Mouse (Mus musculus) forebrain, postnatal 0 days (tissue): ENCODE data around the gene Ahcyl1. TPM values are rescaled to one million over a fixed set of nuclear protein-coding genes. Genes with fewer than 3 reads are reported as not detected.

Experiments used
- ATAC-seq: fragments of 200-750 bp; cut with Nextera tagmentation; 2 replicates; pipeline ENCODE4 v1.8.0; 2017; ENCODE audit warnings: mild to moderate bottlenecking, moderate library complexity
- DNase-seq: peaks from one replicate; pipeline ENCODE4 v3.0.0-alpha.2; 2015
- H3K27ac ChIP-seq: fragments of 300-500 bp; sonication (generic); 2 replicates; pipeline ENCODE4 v1.5.1; 2014; ENCODE audit warnings: low read depth, mild to moderate bottlenecking, antibody characterized with exemption, low read length, moderate library complexity, mixed read lengths
- H3K27me3 ChIP-seq: fragments of 300-500 bp; sonication (generic); 2 replicates; pipeline ENCODE4 v1.6.1; 2014; ENCODE audit warnings: mild to moderate bottlenecking, low read length, mixed read lengths; ENCODE audit not compliant: insufficient read depth
- H3K36me3 ChIP-seq: fragments of 300-500 bp; sonication (generic); 2 replicates; pipeline ENCODE4 v1.6.1; 2014; ENCODE audit warnings: mild to moderate bottlenecking, moderate library complexity; ENCODE audit not compliant: insufficient read depth
- H3K4me1 ChIP-seq: fragments of 300-500 bp; sonication (generic); 2 replicates; pipeline ENCODE4 v1.6.1; 2014; ENCODE audit warnings: antibody characterized with exemption; ENCODE audit not compliant: insufficient read depth
- H3K4me2 ChIP-seq: fragments of 300-500 bp; sonication (generic); 2 replicates; pipeline ENCODE4 v1.6.1; 2014; ENCODE audit warnings: low read depth, mild to moderate bottlenecking, moderate library complexity
- H3K4me3 ChIP-seq: fragments of 300-500 bp; sonication (generic); 2 replicates; pipeline ENCODE4 v1.5.1; 2014; ENCODE audit warnings: low read depth, low read length, mixed read lengths
- H3K9ac ChIP-seq: fragments of 300-500 bp; sonication (generic); 2 replicates; pipeline ENCODE4 v1.6.1; 2014; ENCODE audit warnings: mild to moderate bottlenecking
- H3K9me3 ChIP-seq: fragments of 300-500 bp; sonication (generic); 2 replicates; pipeline ENCODE4 v1.6.1; 2016; ENCODE audit warnings: low read length
- CTCF ChIP-seq: sonication (generic); IDR thresholded peaks from 2 replicates; pipeline ENCODE4 v1.5.1; 2016; ENCODE audit warnings: antibody characterized with exemption, control low read depth, low read depth
- WGBS: fragments of 180-500 bp; shearing (Covaris S2); extraction: QIAGEN DNeasy Blood & Tissue Kit; methylation state at CpG from one replicate; pipeline ENCODE4 v1.1.7; 2014; 5-methylcytosine and 5-hydroxymethylcytosine counted together
- polyA plus RNA-seq: library from polyadenylated mRNA; unstranded; fragments of >200 nt; fragmentation: Nextera tagmentation; extraction: Ambion mirVana; gene quantifications from 2 replicates; pipeline ENCODE4 v1.2.1, GENCODE M21; 2015
- total RNA-seq: library from RNA; depleted of rRNA; stranded (reverse); fragments of >200 nt; gene quantifications from 2 replicates; pipeline ENCODE4 v1.2.3, GENCODE M21; 2014

Ahcyl1 gene
- total and polyA plus RNA-seq, 2 experiments from 2014 or later: 54.6 to 100 TPM

GRCm38 (mm10) chr3:107694256-107694900 is 2.0 kb downstream of the Ahcyl1 start:
- WGBS: 50% methylated on average over 2 of the region's 2 CpGs
- Histone ChIP-seq H3K4me2 (peak overlapping the region; percentile 76), H3K9ac (0 out of 2 replicates have a peak overlapping the region, but pooled peaks have one; percentile 98), H3K36me3 (no peaks in the 10 kb centered on the region), H3K27me3 (no peaks in the 10 kb centered on the region), H3K4me3 (peak overlapping the region; percentile 92), H3K4me1 (peaks cover 40% of the 10 kb centered on the region), H3K27ac (no peak overlapping the region), H3K9me3 (no peaks in the 10 kb centered on the region)
- TF ChIP-seq CTCF: no peak
- DNase-seq (no peak), ATAC-seq (no peak)

GRCm38 (mm10) chr3:107690366-107690765 is 6.0 kb downstream of the Ahcyl1 start:
- Histone ChIP-seq H3K36me3 (no peaks in the 10 kb centered on the region), H3K9me3 (no peaks in the 10 kb centered on the region), H3K27ac (0 out of 2 replicates have a peak overlapping the region, but pooled peaks have one; percentile 17), H3K4me3 (no peak overlapping the region), H3K27me3 (no peaks in the 10 kb centered on the region), H3K4me1 (peaks cover 37% of the 10 kb centered on the region), H3K4me2 (no peak overlapping the region), H3K9ac (no peak overlapping the region)
- ATAC-seq: peak; percentile 25
- 50% methylated on average over 2 of the region's 2 CpGs for WGBS
- TF ChIP-seq CTCF: no peak
- DNase-seq: no peak

GRCm38 (mm10) chr3:107689245-107689644 is 7.1 kb downstream of the Ahcyl1 start:
- no peak overlapping the region for H3K4me2 ChIP-seq
- H3K9me3 ChIP-seq: no peaks in the 10 kb centered on the region
- H3K4me3 ChIP-seq: no peak overlapping the region
- ATAC-seq (no peak), DNase-seq (no peak)
- no peak overlapping the region for H3K9ac ChIP-seq
- H3K27me3 ChIP-seq: no peaks in the 10 kb centered on the region
- no peak for TF ChIP-seq CTCF
- H3K27ac ChIP-seq: no peak overlapping the region
- peaks cover 27% of the 10 kb centered on the region for H3K4me1 ChIP-seq
- no peaks in the 10 kb centered on the region for H3K36me3 ChIP-seq

DNA sequence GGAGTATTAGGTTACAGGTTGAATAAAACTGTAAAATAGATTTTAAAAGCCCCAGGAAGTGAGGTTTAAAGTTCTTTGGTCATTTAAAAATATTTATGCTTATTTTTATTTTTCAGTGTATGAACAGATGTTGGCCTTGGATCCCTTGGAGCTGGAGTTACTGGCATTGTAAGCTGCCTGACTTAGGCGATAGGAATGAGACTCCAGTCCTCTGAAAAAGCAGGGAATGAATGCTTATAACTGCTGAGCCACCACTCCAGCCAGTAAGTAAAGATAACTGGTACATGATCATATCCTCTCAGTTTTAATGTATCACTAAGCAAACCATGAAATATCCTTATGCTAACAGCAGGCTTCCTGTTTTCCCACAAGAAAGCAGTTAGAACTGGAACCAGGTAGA is 8.1 kb downstream of the Ahcyl1 start:
- Histone ChIP-seq H3K36me3 (no peaks in the 10 kb centered on the region), H3K27me3 (no peaks in the 10 kb centered on the region), H3K4me1 (peaks cover 20% of the 10 kb centered on the region), H3K4me2 (no peak overlapping the region), H3K9ac (no peak overlapping the region), H3K4me3 (no peak overlapping the region), H3K27ac (no peak overlapping the region), H3K9me3 (no peaks in the 10 kb centered on the region)
- ATAC-seq (no peak), DNase-seq (no peak)
- 71% methylated on average over 1 of the region's 1 CpGs for WGBS
- TF ChIP-seq CTCF: no peak

GRCm38 (mm10) chr3:107686276-107686977 is 9.9 kb downstream of the Ahcyl1 start:
- Histone ChIP-seq H3K4me2 (no peak overlapping the region), H3K36me3 (no peaks in the 10 kb centered on the region), H3K27me3 (no peaks in the 10 kb centered on the region), H3K4me1 (peaks cover 18% of the 10 kb centered on the region), H3K9ac (no peak overlapping the region), H3K9me3 (no peaks in the 10 kb centered on the region), H3K4me3 (no peak overlapping the region), H3K27ac (no peak overlapping the region)
- DNase-seq (no peak), ATAC-seq (no peak)
- WGBS: 84% methylated on average over 3 of the region's 3 CpGs
- TF ChIP-seq CTCF: no peak

DNA sequence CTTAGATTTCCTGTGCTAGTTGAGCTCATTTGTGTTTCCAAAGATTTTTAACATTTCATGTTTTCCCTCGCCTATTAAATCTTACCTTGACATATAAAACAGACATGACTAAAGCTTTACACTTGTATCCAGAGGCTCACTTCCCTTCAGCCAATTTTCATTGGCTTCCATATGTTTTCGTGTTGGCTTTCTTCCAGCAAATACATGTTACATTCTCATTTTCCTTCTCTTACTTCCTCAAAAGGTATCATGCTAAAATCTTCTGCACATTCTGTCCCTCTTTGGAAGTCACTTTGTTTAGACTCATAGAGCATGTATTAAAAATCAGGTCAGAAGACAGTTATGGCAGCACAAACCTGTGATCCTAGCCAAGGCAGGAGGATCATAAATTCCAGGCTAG is 10.7 kb downstream of the Ahcyl1 start:
- no peak overlapping the region for H3K9ac ChIP-seq
- no peaks in the 10 kb centered on the region for H3K27me3 ChIP-seq
- no peak for TF ChIP-seq CTCF
- DNase-seq (no peak), ATAC-seq (no peak)
- no peak overlapping the region for H3K27ac ChIP-seq
- 71% methylated on average over 2 of the region's 2 CpGs for WGBS
- H3K4me2 ChIP-seq: no peak overlapping the region
- no peaks in the 10 kb centered on the region for H3K9me3 ChIP-seq
- H3K36me3 ChIP-seq: no peaks in the 10 kb centered on the region
- H3K4me1 ChIP-seq: peaks cover 18% of the 10 kb centered on the region
- no peak overlapping the region for H3K4me3 ChIP-seq

GRCm38 (mm10) chr3:107683587-107683986 is 12.8 kb downstream of the Ahcyl1 start:
- H3K4me2 ChIP-seq: no peak overlapping the region
- no peaks in the 10 kb centered on the region for H3K9me3 ChIP-seq
- H3K4me3 ChIP-seq: no peak overlapping the region
- H3K4me1 ChIP-seq: peaks cover 15% of the 10 kb centered on the region
- DNase-seq: no peak
- H3K36me3 ChIP-seq: no peaks in the 10 kb centered on the region
- no peak overlapping the region for H3K27ac ChIP-seq
- 83% methylated on average over 1 of the region's 1 CpGs for WGBS
- no peak for TF ChIP-seq CTCF
- H3K27me3 ChIP-seq: no peaks in the 10 kb centered on the region
- no peak for ATAC-seq
- H3K9ac ChIP-seq: no peak overlapping the region
